Mouse (Mus musculus): Measurements from ENCODE around the gene Gm44502. TPM values are rescaled to one million over a fixed set of nuclear protein-coding genes. Genes with fewer than 3 reads are reported as not detected.

Gene Gm44502
- total RNA-seq, 2 experiments from 2014 or later, result not detected

- intact Hi-C loops (cut with DNase I), result no loop called here
These were observed 55.2 kb downstream of the Gm44502 start for GRCm38 (mm10) chr15:89374340-89374739.

DNA sequence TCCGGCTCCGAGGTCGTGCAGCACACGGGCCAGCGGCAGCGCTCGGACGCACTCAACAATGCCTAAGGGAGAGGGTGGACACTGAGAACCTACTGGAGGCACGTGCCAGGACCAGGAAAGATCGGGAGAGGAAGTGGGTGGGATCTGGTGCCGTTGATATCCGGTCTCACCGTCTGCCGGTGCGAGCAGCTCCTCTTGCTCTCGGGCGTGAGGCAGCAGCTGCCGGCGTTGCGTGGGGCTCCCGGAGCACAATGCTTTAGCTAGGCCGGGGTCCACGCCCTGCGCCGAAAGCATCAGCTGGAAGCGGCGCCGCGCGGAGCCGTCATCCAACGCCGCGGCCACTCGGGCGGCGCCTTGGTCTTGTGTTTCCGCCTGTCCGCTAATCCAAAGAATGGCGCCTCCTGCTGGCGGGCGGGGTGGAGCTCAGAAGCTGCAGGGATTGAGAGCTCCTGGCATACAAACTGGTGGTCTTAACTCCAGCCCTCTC is 55.7 kb downstream of the Gm44502 start, which contains the start of gene Sco2:
Gene Sco2 (minus strand): TSS at position 85 of the 487 bp plus-strand sequence.
- intact Hi-C loops (cut with DNase I), result no loop called here
- peak; percentile 92 to 96 for DNase-seq (ENCODE audit: extremely low spot score in 1 of 2, low spot score in 2 of 2)

More at GRCm38 (mm10) chr15:89374340-89374739, 55.2 kb downstream of the Gm44502 start:
- no peak for DNase-seq (ENCODE audit: extremely low spot score in 1 of 2, low spot score in 2 of 2)

GRCm38 (mm10) chr15:89373027-89373761 is 56.3 kb downstream of the Gm44502 start:
- DNase-seq (ENCODE audit: extremely low spot score in 1 of 2, low spot score in 2 of 2), result peak; percentile 77 to 91
- intact Hi-C loops (cut with DNase I), result no loop called here

- no peak for DNase-seq (ENCODE audit: extremely low spot score in 1 of 2, low spot score in 2 of 2)
- intact Hi-C loops (cut with DNase I), result no loop called here
These were observed 57.0 kb downstream of the Gm44502 start for GRCm38 (mm10) chr15:89372536-89372935.

- intact Hi-C loops (cut with DNase I), result no loop called here
- DNase-seq (ENCODE audit: extremely low spot score in 1 of 2, low spot score in 2 of 2), result no peak
These were observed 57.4 kb downstream of the Gm44502 start for GRCm38 (mm10) chr15:89372068-89372467.

Other genes with a start within 250 kb of the Gm44502 start
- gene Plxnb2, start 248.9 kb downstream of the Gm44502 start, total RNA-seq (2021), result 10 to 100 TPM; 49.0 to 52.3 TPM
- gene Dennd6b, start 233.2 kb downstream of the Gm44502 start, total RNA-seq (2021), result 10 to 100 TPM; 41.4 to 41.8 TPM
- 100 to 1,000 TPM; 154 to 159 TPM for gene Ppp6r2, start 218.1 kb downstream of the Gm44502 start, total RNA-seq (2021)
- gene Sbf1, start 114.4 kb downstream of the Gm44502 start, total RNA-seq (2021), result 100 to 1,000 TPM; 180 to 205 TPM
- not detected for gene Adm2, start 107.0 kb downstream of the Gm44502 start, total RNA-seq (2021)
- gene Miox, start 95.3 kb downstream of the Gm44502 start, total RNA-seq (2021), result not detected
- gene Lmf2, start 74.0 kb downstream of the Gm44502 start, total RNA-seq (2021), result 10 to 100 TPM; 17.2 to 23.0 TPM
- gene Ncaph2, start 74.0 kb downstream of the Gm44502 start, total RNA-seq (2021), result 10 to 100 TPM; 88.3 to 93.1 TPM
- 10 to 100 TPM; 28.6 to 30.5 TPM for gene Sco2, start 55.9 kb downstream of the Gm44502 start, total RNA-seq (2021)
- gene Tymp, start 52.7 kb downstream of the Gm44502 start, total RNA-seq (2021), result 1 to 10 TPM; 1.2 to 1.6 TPM
- gene Odf3b, start 50.4 kb downstream of the Gm44502 start, total RNA-seq (2021), result 1 to 10 TPM in 1 of 2 experiments, under 1 TPM in 1; 0.77 to 1.1 TPM
- gene Klhdc7b, start 44.8 kb downstream of the Gm44502 start, total RNA-seq (2021), result not detected
- not detected for gene Syce3, start 19.2 kb downstream of the Gm44502 start, total RNA-seq (2021)
- 1 to 10 TPM; 2.4 to 2.5 TPM for gene Cpt1b, start 3.8 kb downstream of the Gm44502 start, total RNA-seq (2021)
- 1 to 10 TPM; 1.6 to 2.6 TPM for gene C730034F03Rik, start 107 bp downstream of the Gm44502 start, total RNA-seq (2021)
- 10 to 100 TPM; 54.3 to 55.5 TPM for gene Chkb, start 212 bp upstream of the Gm44502 start, total RNA-seq (2021)
- gene Mapk8ip2, start 24.2 kb upstream of the Gm44502 start, total RNA-seq (2021), result 100 to 1,000 TPM; 189 to 195 TPM
- 10 to 100 TPM; 33.1 to 33.4 TPM for gene Arsa, start 47.7 kb upstream of the Gm44502 start, total RNA-seq (2021)
- 100 to 1,000 TPM; 196 to 197 TPM for gene Shank3, start 69.9 kb upstream of the Gm44502 start, total RNA-seq (2021)
- 1 to 10 TPM; 2.0 to 3.0 TPM for gene Acr, start 138.6 kb upstream of the Gm44502 start, total RNA-seq (2021)
- 10 to 100 TPM; 36.4 to 39.0 TPM for gene Rabl2, start 162.2 kb upstream of the Gm44502 start, total RNA-seq (2021)

Data from left cerebral cortex, postnatal 10 days (tissue).